Mouse (Mus musculus): Measurements from ENCODE around the gene Lrrn2. TPM values are rescaled to one million over a fixed set of nuclear protein-coding genes. Genes with fewer than 3 reads are reported as not detected.
A peak's percentile ranks its signal among the peaks of the same experiment; 100 is the strongest.

The Lrrn2 gene
- total and polyA plus RNA-seq, 3 experiments = not detected

DNA sequence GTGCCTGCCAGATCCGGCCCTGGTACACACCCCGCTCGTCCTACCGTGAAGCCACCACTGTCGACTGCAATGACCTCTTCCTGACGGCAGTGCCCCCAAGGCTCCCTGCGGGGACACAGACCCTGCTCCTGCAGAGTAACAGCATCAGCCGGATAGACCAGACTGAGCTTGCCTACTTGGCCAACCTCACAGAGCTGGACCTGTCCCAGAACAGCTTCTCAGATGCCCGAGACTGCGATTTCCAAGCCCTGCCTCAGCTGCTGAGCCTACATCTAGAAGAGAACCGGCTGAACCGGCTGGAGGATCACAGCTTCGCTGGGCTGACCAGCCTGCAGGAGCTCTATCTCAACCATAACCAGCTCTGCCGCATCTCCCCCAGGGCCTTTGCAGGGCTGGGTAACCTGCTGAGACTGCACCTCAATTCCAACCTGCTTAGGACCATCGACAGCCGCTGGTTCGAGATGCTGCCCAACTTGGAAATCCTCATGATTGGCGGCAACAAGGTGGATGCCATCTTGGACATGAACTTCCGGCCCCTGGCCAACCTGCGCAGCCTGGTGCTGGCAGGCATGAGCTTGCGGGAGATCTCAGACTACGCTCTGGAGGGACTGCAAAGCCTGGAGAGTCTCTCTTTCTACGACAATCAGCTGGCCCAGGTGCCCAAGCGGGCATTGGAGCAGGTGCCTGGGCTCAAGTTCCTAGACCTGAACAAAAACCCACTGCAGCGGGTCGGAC is 57.4 kb downstream of the Lrrn2 start:
- no peaks in the 10 kb centered on the region; a peak in 1 of 4 replicates for H3K27me3 ChIP-seq (ENCODE audit: control insufficient read depth in 1 of 2, insufficient read depth in 2 of 2, low read length in 2 of 2)

DNA sequence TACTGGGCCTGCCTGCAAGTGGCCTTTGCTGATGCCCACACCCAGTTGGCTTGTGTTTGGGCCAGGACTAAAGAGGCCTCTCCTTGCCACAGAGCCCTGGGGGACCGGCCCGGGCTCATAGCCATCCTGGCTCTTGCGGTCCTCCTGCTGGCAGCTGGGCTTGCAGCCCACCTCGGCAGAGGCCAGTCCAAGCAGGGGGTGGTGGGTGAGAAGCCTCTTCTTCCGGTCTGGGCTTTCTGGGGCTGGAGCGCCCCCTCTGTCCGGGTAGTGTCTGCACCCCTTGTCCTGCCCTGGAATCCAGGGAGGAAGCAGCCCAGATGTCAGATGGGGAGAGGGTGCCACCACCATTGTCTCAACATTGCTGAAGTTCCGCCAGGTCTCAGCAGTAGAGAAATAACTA is 58.9 kb downstream of the Lrrn2 start:
- no peak overlapping the region for H3K4me3 ChIP-seq (ENCODE audit: control insufficient read depth in 1 of 2, insufficient read depth in 1 of 2, low read depth in 2 of 2, low read length in 2 of 2)
- TF ChIP-seq MAZ (IDR thresholded peaks at IDR 0.05; ENCODE audit: low read depth, low read length) (no peak), RCOR1 (IDR thresholded peaks at IDR 0.05; ENCODE audit: low read depth, low read length) (no peak), ZC3H11A (IDR thresholded peaks at IDR 0.05; ENCODE audit: low read depth, low read length) (no peak), CHD2 (IDR thresholded peaks at IDR 0.05; ENCODE audit: low read length) (no peak), TCF12 (IDR thresholded peaks at IDR 0.05; ENCODE audit: low read depth, low read length) (no peak), CTCF (IDR thresholded peaks at IDR 0.05 in 2 of 3, conservative IDR thresholded peaks at IDR 0.05 in 1 of 3; ENCODE audit: control insufficient read depth in 1 of 3, insufficient read depth in 1 of 3, low read depth in 2 of 3, low read length in 3 of 3, poor library complexity in 1 of 3, severe bottlenecking in 1 of 3) (peak in 1 of 3 experiments; percentile 28; a peak in 2 of 6 replicates), NRF1 (IDR thresholded peaks at IDR 0.05; ENCODE audit: insufficient read depth, low read depth, low read length, poor library complexity, severe bottlenecking) (no peak), MEF2A (IDR thresholded peaks at IDR 0.05; ENCODE audit: extremely low read depth, insufficient replicate concordance, low read depth, low read length, poor library complexity, severe bottlenecking) (no peak), SIN3A (IDR thresholded peaks at IDR 0.05; ENCODE audit: low read length) (no peak)
- no peak for DNase-seq (ENCODE audit: low read depth, low spot score)
- no peaks in the 10 kb centered on the region for H3K9me3 ChIP-seq (replicated peaks; ENCODE audit: insufficient read depth, low read length)
- no peaks in the 10 kb centered on the region for H3K4me1 ChIP-seq (ENCODE audit: control insufficient read depth in 1 of 2, insufficient read depth in 2 of 2, low read length in 2 of 2)
- peaks cover 0 to 1% of the 10 kb centered on the region in 2 experiments; a peak in 3 of 4 replicates for H3K27me3 ChIP-seq (ENCODE audit: control insufficient read depth in 1 of 2, insufficient read depth in 2 of 2, low read length in 2 of 2)
- H3K27ac ChIP-seq (ENCODE audit: control insufficient read depth, low read depth, low read length) = no peak overlapping the region
- no peaks in the 10 kb centered on the region for H3K79me2 ChIP-seq (ENCODE audit: control insufficient read depth, insufficient read depth, low read length, poor library complexity)
- no peak overlapping the region for H3K9ac ChIP-seq (ENCODE audit: control insufficient read depth, low read depth, low read length, poor library complexity, severe bottlenecking)
- no peaks in the 10 kb centered on the region for H3K36me3 ChIP-seq (ENCODE audit: control insufficient read depth in 1 of 2, insufficient read depth in 2 of 2, low read length in 2 of 2)

More for the DNA sequence above, 57.4 kb downstream of the Lrrn2 start:
- no peak overlapping the region for H3K9ac ChIP-seq (ENCODE audit: control insufficient read depth, low read depth, low read length, poor library complexity, severe bottlenecking)
- H3K27ac ChIP-seq (ENCODE audit: control insufficient read depth, low read depth, low read length) = no peak overlapping the region
- no peak for TF ChIP-seq HCFC1 (IDR thresholded peaks at IDR 0.05; ENCODE audit: low read depth, low read length)
- TF ChIP-seq POLR2A (IDR thresholded peaks at IDR 0.05; ENCODE audit: control insufficient read depth in 1 of 2, insufficient read depth in 1 of 2, low read depth in 1 of 2, low read length in 2 of 2, poor library complexity in 1 of 2) = no peak
- TF ChIP-seq NELFE (IDR thresholded peaks at IDR 0.05; ENCODE audit: low read depth, low read length) = no peak
- TF ChIP-seq MAFK (IDR thresholded peaks at IDR 0.05; ENCODE audit: borderline replicate concordance, low read depth, low read length) = no peak
- no peak for TF ChIP-seq USF2 (IDR thresholded peaks at IDR 0.05; ENCODE audit: borderline replicate concordance in 1 of 2, insufficient read depth in 1 of 2, low read depth in 1 of 2, low read length in 2 of 2)
- no peak for TF ChIP-seq MYB (IDR thresholded peaks at IDR 0.05; ENCODE audit: low read depth, low read length)
- H3K4me3 ChIP-seq (ENCODE audit: control insufficient read depth in 1 of 2, insufficient read depth in 1 of 2, low read depth in 2 of 2, low read length in 2 of 2) = no peak overlapping the region
- no peaks in the 10 kb centered on the region for H3K9me3 ChIP-seq (replicated peaks; ENCODE audit: insufficient read depth, low read length)
- no peaks in the 10 kb centered on the region for H3K36me3 ChIP-seq (ENCODE audit: control insufficient read depth in 1 of 2, insufficient read depth in 2 of 2, low read length in 2 of 2)
- no peaks in the 10 kb centered on the region for H3K79me2 ChIP-seq (ENCODE audit: control insufficient read depth, insufficient read depth, low read length, poor library complexity)
- H3K4me1 ChIP-seq (ENCODE audit: control insufficient read depth in 1 of 2, insufficient read depth in 2 of 2, low read length in 2 of 2) = no peaks in the 10 kb centered on the region
- no peak for DNase-seq (ENCODE audit: low read depth, low spot score)
